Mouse (Mus musculus) heart, postnatal 36 days (tissue): ENCODE measurements at regions not wholly inside any gene's neighbourhood (a gene's known extent, or its start where the extent isn't known, plus 50 kb on each side); places are given as distances from the start of the nearest gene placed in this dataset.

Experiments used
- DNase-seq, 2 experiments: peaks; one replicate each; pipeline ENCODE4 v3.0.0; 2021 to 2022
- intact Hi-C: fragments of 180-260 bp; cut with DNase I; formaldehyde crosslinking; loops from one replicate; pipeline ENCODE4 v1.15.1; 2025

- intact Hi-C loops: loop anchor here (1.0 to 10.0 kb wide), 5 partner anchors 105 to 372 kb away; no protein-coding TSS in a partner anchor
- peak; percentile 44 to 65 for DNase-seq
Measured at GRCm38 (mm10) chr9:41579107-41580014, 417.9 kb upstream of the Ubash3b start.

- intact Hi-C loops: loop anchor here (1.0 to 10.0 kb wide), 2 partner anchors 354 to 373 kb away; no protein-coding TSS in a partner anchor
- no peak for DNase-seq
Measured at GRCm38 (mm10) chr9:41578221-41579106, 417.0 kb upstream of the Ubash3b start.

- intact Hi-C loops: loop anchor here (10.0 kb wide), 1 partner anchor 353 kb away; no protein-coding TSS in a partner anchor
- DNase-seq: no peak
Measured at GRCm38 (mm10) chr9:41577760-41578159, 416.3 kb upstream of the Ubash3b start.

DNA sequence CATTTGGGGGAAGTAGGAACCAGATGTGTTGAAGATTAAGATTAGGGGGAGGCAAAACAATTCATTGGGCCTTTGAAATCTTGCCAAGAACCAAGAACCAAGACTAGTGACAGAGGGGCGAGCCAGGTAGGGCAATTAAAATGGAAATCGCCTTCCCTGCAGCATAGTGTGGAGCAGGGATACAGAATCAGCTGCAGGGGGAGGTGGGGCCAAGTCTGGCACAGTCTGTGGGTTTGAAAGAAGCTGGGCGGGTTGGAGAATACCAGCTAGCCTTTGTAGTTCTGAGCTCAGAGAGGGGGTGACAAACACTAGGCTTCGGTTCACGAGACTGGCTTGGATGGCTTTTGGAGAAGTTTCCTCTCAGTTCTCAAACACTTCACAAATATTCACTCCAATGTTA is 414.3 kb upstream of the Ubash3b start:
- intact Hi-C loops: loop anchor here (10.0 kb wide), 1 partner anchor 351 kb away; no protein-coding TSS in a partner anchor

DNA sequence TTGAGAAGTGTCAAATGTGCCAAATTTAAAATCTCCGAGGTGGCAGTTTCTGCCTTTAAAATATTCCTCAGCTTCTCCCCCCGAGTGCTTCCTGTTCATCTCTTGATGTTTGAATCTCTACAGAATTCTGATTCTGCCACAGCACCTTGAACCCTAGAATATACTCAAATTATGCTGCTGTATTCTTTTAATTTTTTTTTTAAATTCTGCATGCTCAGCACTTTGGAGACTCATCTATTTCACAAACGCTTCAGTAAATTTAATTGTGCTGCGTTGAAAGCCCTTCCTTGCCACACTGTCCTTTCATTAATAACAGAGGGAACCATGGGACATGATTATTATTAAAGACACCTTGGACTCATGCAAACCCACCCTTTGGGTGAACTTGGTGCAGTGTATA is 408.8 kb upstream of the Ubash3b start:
- intact Hi-C loops: loop anchor here (10.0 kb wide), 1 partner anchor 345 kb away; no protein-coding TSS in a partner anchor
- no peak for DNase-seq

More for the DNA sequence above, 414.3 kb upstream of the Ubash3b start:
- no peak for DNase-seq

DNA sequence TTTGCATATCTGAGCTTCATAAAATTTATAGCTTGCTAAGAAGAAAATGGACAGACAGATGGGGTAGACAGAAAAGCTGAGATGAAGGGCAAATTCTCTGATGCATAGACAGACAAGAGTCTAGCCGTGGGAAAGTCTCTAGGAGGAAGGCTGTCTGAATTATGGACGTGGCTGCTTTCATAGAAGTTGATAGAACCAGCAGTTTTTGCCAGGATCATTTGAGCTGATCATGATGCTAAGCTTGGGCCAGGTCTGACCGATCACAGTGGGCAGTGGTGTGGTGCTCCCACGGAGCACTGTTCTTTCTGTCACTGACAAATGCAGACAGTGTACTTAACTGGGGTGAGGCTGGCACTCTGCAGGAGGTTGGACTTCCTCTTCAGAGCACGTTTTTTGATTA is 405.0 kb upstream of the Ubash3b start:
- intact Hi-C loops: no loop called here

GRCm38 (mm10) chr9:41565784-41566183 is 404.3 kb upstream of the Ubash3b start:
- intact Hi-C loops: no loop called here

More for the DNA sequence above, 405.0 kb upstream of the Ubash3b start:
- DNase-seq: no peak

DNA sequence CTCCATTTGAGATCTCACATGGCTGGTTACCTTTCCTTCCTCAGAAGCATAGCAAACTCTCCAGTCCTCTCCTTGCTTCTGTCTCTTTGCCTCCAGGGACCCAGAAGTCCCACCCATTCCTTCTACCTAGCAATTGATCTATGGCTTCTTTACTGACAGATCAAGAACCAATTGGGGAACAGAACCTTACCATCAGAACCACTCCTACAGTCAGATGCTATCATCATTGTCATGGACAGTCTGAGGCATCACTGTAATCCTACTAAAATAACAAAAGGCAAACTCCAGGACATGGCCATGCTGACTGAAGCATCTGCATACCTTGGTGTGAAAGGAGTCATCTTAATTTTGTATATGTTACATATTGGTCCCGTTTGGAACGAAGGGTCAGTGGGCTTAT is 401.9 kb upstream of the Ubash3b start:
- intact Hi-C loops: no loop called here
- DNase-seq: no peak

More at GRCm38 (mm10) chr9:41565784-41566183, 404.3 kb upstream of the Ubash3b start:
- DNase-seq: no peak

GRCm38 (mm10) chr9:41558456-41558855 is 397.0 kb upstream of the Ubash3b start:
- intact Hi-C loops: no loop called here
- no peak for DNase-seq

DNA sequence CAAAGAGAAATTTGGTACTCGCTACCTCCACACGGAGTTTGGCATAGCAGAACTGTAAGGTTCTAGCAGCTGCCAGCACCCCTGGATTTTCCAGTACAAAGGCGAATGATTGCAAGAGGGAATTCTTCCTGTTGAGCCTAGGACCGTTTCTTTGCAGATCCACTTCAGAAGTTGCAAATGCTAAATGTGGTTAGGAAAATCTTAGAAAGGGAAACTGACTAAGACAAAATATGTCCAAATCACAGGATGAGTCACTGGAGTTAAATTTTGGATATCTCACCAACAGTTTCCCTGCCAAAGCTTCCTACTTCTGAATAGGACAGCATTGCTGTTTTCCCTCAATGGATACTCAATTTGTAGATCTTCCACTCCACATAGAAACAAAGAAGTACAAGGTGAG is 395.4 kb upstream of the Ubash3b start:
- intact Hi-C loops: no loop called here
- DNase-seq: no peak

DNA sequence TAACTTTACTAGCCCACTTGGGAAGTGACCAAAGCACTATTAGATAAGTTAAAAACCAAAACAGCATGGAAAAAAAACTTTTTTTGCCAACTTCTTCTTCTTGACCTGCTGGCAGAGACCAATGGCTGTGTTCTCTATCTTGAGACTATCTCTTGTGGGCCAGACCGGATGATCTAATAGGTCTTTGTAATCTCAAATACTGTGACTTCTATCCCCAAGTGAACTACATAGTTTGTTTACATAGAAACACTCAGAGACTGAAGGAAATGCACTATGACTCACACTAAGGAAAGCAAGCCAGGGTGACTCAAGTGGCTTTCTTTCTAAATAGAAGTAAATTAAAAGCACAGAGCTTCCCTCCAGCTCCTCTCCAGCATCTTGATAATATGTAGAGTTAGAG is 384.3 kb upstream of the Ubash3b start:
- intact Hi-C loops: no loop called here
- DNase-seq: peak in 1 of 2 experiments; percentile 24

- intact Hi-C loops: no loop called here
- DNase-seq: no peak
Measured at GRCm38 (mm10) chr9:41542511-41542910, 381.0 kb upstream of the Ubash3b start.

GRCm38 (mm10) chr9:41541327-41541726 is 379.8 kb upstream of the Ubash3b start:
- intact Hi-C loops: no loop called here
- no peak for DNase-seq

DNA sequence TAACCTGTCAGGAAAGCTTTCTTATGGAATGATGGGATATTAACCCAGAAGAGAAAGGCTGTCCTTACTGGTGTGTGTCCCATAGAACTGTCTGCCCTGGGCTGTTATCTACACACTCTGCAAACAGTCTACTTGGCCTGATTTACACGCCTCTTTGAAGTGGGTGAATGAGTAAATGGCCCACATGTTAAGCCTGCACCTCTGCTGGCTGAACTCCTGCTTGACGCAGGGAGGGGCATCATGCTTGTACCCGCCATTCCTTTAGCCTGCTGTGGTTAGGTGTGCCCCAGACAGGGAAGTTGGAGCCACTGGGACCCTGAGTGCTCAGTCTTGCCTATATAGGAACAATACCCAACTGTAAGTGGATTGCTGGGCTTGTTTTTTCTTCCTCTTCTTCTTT is 371.3 kb upstream of the Ubash3b start:
- no peak for DNase-seq
- intact Hi-C loops: no loop called here

GRCm38 (mm10) chr9:41532290-41532689 is 370.8 kb upstream of the Ubash3b start:
- intact Hi-C loops: no loop called here
- DNase-seq: peak in 1 of 2 experiments; percentile 15

- intact Hi-C loops: no loop called here
- no peak for DNase-seq
Measured at GRCm38 (mm10) chr9:41531596-41531995, 370.1 kb upstream of the Ubash3b start.

DNA sequence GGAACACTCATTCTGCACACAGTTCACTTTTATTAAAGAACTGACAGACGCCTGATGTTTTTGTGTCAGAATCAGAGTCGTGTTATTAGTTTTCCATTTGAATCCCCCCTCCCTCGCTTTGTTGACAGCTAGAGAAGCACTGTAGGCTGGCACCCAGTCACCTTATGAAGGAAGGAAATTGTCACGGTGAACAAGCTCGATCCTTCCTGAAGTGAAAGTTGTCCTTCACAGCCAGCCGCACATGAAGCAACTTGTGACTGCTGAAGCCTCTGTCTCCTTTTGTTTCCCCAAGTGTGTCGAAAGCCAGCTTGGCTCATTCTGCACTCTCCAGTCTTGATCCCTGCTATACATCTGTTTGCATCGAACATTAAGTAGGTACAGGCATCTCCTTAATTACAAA is 364.6 kb upstream of the Ubash3b start:
- no peak for DNase-seq
- intact Hi-C loops: no loop called here

DNA sequence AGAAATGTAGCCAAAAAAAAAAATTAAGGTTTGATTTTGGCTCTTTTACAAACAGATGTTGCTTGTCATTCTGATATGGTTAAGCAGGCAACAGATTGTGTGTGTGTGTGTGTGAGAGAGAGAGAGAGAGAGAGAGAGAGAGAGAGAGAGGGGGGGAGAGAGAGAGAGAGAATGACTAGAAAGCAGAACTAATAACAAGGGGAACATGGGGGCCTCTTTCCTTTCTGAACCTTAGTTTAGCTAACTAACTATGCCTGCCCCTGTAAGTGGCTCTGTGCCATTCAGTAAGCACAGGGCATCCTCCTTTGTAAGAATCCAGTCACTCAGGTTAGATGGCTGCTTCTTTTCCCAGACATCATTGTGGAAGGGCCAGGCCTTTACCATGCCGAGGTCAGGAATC is 364.0 kb upstream of the Ubash3b start:
- intact Hi-C loops: no loop called here
- no peak for DNase-seq

DNA sequence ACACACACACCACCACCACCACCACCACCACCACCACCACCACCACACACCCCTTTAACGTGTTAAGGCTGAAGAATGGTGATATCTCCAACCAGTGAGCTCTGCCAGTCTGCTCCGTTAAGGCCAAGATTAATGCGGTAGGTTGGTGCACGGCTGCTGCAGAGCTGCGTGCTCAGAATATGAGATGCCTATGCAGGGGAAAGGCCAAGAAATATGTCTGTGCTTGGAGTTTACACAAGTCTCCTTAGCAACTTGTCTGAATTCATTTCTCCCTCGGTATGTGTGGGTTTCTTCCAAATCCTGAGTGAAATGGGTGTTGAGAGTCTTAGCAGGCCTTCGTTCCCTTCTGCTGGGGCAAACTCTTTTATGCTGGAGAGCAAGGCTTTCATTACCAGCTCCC is 363.1 kb upstream of the Ubash3b start:
- intact Hi-C loops: no loop called here
- DNase-seq: no peak

DNA sequence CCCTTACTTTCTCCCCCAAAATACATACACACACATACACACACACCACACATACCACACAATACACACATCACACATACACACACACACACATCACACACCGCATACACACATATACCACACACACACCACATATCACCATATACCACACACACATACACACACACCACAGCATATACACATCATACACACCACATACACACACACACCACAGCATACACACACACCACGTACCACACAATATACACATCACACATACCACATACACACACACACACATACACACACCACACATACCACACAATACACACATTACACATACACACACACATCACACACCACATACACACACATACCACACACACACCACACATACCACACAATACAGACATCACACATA is 362.5 kb upstream of the Ubash3b start:
- no peak for DNase-seq
- intact Hi-C loops: no loop called here

- DNase-seq: no peak
- intact Hi-C loops: no loop called here
Measured at GRCm38 (mm10) chr9:41522302-41522701, 360.8 kb upstream of the Ubash3b start.
